Mouse (Mus musculus) neural tube, embryonic 11.5 days (tissue): ENCODE measurements around the gene Tmem170. TPM values are rescaled to one million over a fixed set of nuclear protein-coding genes. Genes with fewer than 3 reads are reported as not detected.

Experiments
- ATAC-seq: fragments of 200-750 bp; cut with Nextera tagmentation; 2 replicates; pipeline ENCODE4 v1.8.0; 2017; ENCODE audit warnings: moderate number of reproducible peaks, mild to moderate bottlenecking, moderate TSS enrichment, moderate library complexity; ENCODE audit not compliant: insufficient read depth, low FRiP score, low TSS enrichment
- DNase-seq: peaks from one replicate; pipeline ENCODE4 v3.0.0-alpha.2; 2015; ENCODE audit warnings: low spot score
- H3K27ac ChIP-seq: fragments of 300-500 bp; sonication (generic); 2 replicates; pipeline ENCODE4 v1.5.1; 2014; ENCODE audit warnings: low read depth, mild to moderate bottlenecking, low read length
- H3K27me3 ChIP-seq: fragments of 300-500 bp; sonication (generic); 2 replicates; pipeline ENCODE4 v1.6.1; 2014; ENCODE audit warnings: mild to moderate bottlenecking, low read length, mixed read lengths; ENCODE audit not compliant: control insufficient read depth, insufficient read depth
- H3K36me3 ChIP-seq: fragments of 300-500 bp; sonication (generic); 2 replicates; pipeline ENCODE4 v1.6.1; 2014; ENCODE audit warnings: mild to moderate bottlenecking, low read length, moderate library complexity, mixed read lengths; ENCODE audit not compliant: control insufficient read depth, insufficient read depth
- H3K4me1 ChIP-seq: fragments of 300-500 bp; sonication (generic); 2 replicates; pipeline ENCODE4 v1.6.1; 2014; ENCODE audit warnings: low read length, mixed read lengths; ENCODE audit not compliant: control insufficient read depth, insufficient read depth
- H3K4me2 ChIP-seq: fragments of 300-500 bp; sonication (generic); 2 replicates; pipeline ENCODE4 v1.6.1; 2014; ENCODE audit warnings: low read depth, mild to moderate bottlenecking, moderate library complexity
- H3K4me3 ChIP-seq: fragments of 300-500 bp; sonication (generic); 2 replicates; pipeline ENCODE4 v1.5.1; 2014; ENCODE audit warnings: low read depth, low read length
- H3K9ac ChIP-seq: fragments of 300-500 bp; sonication (generic); 2 replicates; pipeline ENCODE4 v1.6.1; 2014; ENCODE audit warnings: mild to moderate bottlenecking, low read length
- H3K9me3 ChIP-seq: fragments of 300-500 bp; sonication (generic); 2 replicates; pipeline ENCODE4 v1.6.1; 2016; ENCODE audit warnings: low read length; ENCODE audit not compliant: control insufficient read depth
- WGBS: fragments of 180-500 bp; shearing (Covaris S2); extraction: QIAGEN DNeasy Blood & Tissue Kit; methylation state at CpG from one replicate; pipeline ENCODE4 v1.1.7; 2014; 5-methylcytosine and 5-hydroxymethylcytosine counted together
- polyA plus RNA-seq: library from polyadenylated mRNA; unstranded; fragments of >200 nt; fragmentation: Nextera tagmentation; extraction: Ambion mirVana; gene quantifications from 2 replicates; pipeline ENCODE4 v1.2.1, GENCODE M21; 2014

Tmem170 gene
- polyA plus RNA-seq, 1 experiment from 2014 or later = 6.0 TPM

GRCm38 (mm10) chr8:111818556-111818955, 58.0 kb downstream of the Tmem170 start:
- no peak overlapping the region for H3K27ac ChIP-seq
- no peak overlapping the region for H3K4me2 ChIP-seq
- no peaks in the 10 kb centered on the region for H3K27me3 ChIP-seq
- peaks cover 5% of the 10 kb centered on the region for H3K36me3 ChIP-seq
- no peaks in the 10 kb centered on the region for H3K9me3 ChIP-seq
- H3K4me1 ChIP-seq = no peaks in the 10 kb centered on the region
- no peak overlapping the region for H3K4me3 ChIP-seq
- H3K9ac ChIP-seq = no peak overlapping the region
- DNase-seq (no peak), ATAC-seq (no peak)
- WGBS = 98% methylated on average over 3 of the region's 3 CpGs

- 94% methylated on average over 4 of the region's 4 CpGs for WGBS
- no peak for ATAC-seq
- Histone ChIP-seq H3K36me3 (no peaks in the 10 kb centered on the region; the same call in 1 of the 2 replicates), H3K9ac (no peak overlapping the region), H3K27ac (no peak overlapping the region), H3K4me1 (no peaks in the 10 kb centered on the region), H3K4me2 (no peak overlapping the region), H3K4me3 (no peak overlapping the region), H3K9me3 (no peaks in the 10 kb centered on the region), H3K27me3 (no peaks in the 10 kb centered on the region)
- no peak for DNase-seq
These were observed 61.5 kb downstream of the Tmem170 start for GRCm38 (mm10) chr8:111815078-111815477.

GRCm38 (mm10) chr8:111813818-111814217, 62.7 kb downstream of the Tmem170 start:
- Histone ChIP-seq H3K4me1 (no peaks in the 10 kb centered on the region), H3K27me3 (no peaks in the 10 kb centered on the region), H3K36me3 (no peaks in the 10 kb centered on the region; the same call in 1 of the 2 replicates), H3K27ac (no peak overlapping the region), H3K9me3 (no peaks in the 10 kb centered on the region), H3K4me3 (no peak overlapping the region), H3K4me2 (no peak overlapping the region), H3K9ac (no peak overlapping the region)
- 96% methylated on average over 9 of the region's 9 CpGs for WGBS
- ATAC-seq = no peak
- DNase-seq = no peak

Other genes with a start within 250 kb of the Tmem170 start
- gene Ldhd, start 246.4 kb downstream of the Tmem170 start, polyA plus RNA-seq = 0.15 and 0.21 TPM in 2 replicates
- 22.3 and 22.7 TPM in 2 replicates for gene Zfp1, start 233.3 kb downstream of the Tmem170 start, polyA plus RNA-seq
- gene Ctrb1, start 185.7 kb downstream of the Tmem170 start, polyA plus RNA-seq = not detected in 2 replicates
- gene Bcar1, start 132.9 kb downstream of the Tmem170 start, polyA plus RNA-seq = 60.3 and 62.5 TPM in 2 replicates
- gene Cfdp1, start 22.5 kb downstream of the Tmem170 start, polyA plus RNA-seq = 205 and 212 TPM in 2 replicates
- gene Chst5, start 33.7 kb upstream of the Tmem170 start, polyA plus RNA-seq = 3.2 and 4.3 TPM in 2 replicates
- 15.3 and 15.7 TPM in 2 replicates for gene Tmem231, start 57.1 kb upstream of the Tmem170 start, polyA plus RNA-seq
- gene Gabarapl2, start 64.0 kb upstream of the Tmem170 start, polyA plus RNA-seq = 314 and 318 TPM in 2 replicates
- gene Adat1, start 115.6 kb upstream of the Tmem170 start, polyA plus RNA-seq = 8.7 and 10.1 TPM in 2 replicates
- gene Kars, start 134.6 kb upstream of the Tmem170 start, polyA plus RNA-seq = 249 and 267 TPM in 2 replicates
- gene Terf2ip, start 134.6 kb upstream of the Tmem170 start, polyA plus RNA-seq = 28.7 and 35.4 TPM in 2 replicates
- 0.78 and 0.92 TPM in 2 replicates for gene Gm6793, start 138.3 kb upstream of the Tmem170 start, polyA plus RNA-seq